Mouse (Mus musculus): ENCODE results near the gene P2rx7. TPM values are rescaled to one million over a fixed set of nuclear protein-coding genes. Genes with fewer than 3 reads are reported as not detected.

Gene P2rx7
- total and polyA plus RNA-seq, 2 experiments from 2014 or later = 3.6 to 7.3 TPM

- Histone ChIP-seq H3K27ac (ENCODE audit: low read depth, low read length) (no peak overlapping the region), H3K4me1 (ENCODE audit: insufficient read depth, low read length) (peaks cover 4% of the 10 kb centered on the region), H3K36me3 (ENCODE audit: insufficient read depth, low read length) (no peaks in the 10 kb centered on the region), H3K27me3 (ENCODE audit: insufficient read depth, low read length) (no peaks in the 10 kb centered on the region), H3K9me3 (ENCODE audit: low read length) (no peaks in the 10 kb centered on the region), H3K4me3 (ENCODE audit: low read depth, low read length) (no peak overlapping the region), H3K4me2 (ENCODE audit: low read depth, low read length, poor library complexity, severe bottlenecking) (no peak overlapping the region), H3K9ac (replicated peaks; ENCODE audit: low read length, poor library complexity, severe bottlenecking) (no peak overlapping the region)
- DNase-seq (ENCODE audit: low spot score) (no peak), ATAC-seq (ENCODE audit: low FRiP score) (no peak)
- no peak for TF ChIP-seq CTCF (IDR thresholded peaks at IDR 0.05)
- 80% methylated on average over 5 of the region's 5 CpGs for WGBS
Measured at GRCm38 (mm10) chr5:122617718-122618117, 26.0 kb upstream of the P2rx7 start.

- no peak for ATAC-seq (ENCODE audit: low FRiP score)
- WGBS = 84% methylated on average over 9 of the region's 9 CpGs
- Histone ChIP-seq H3K27me3 (ENCODE audit: insufficient read depth, low read length) (no peaks in the 10 kb centered on the region), H3K4me2 (ENCODE audit: low read depth, low read length, poor library complexity, severe bottlenecking) (no peak overlapping the region), H3K27ac (ENCODE audit: low read depth, low read length) (no peak overlapping the region), H3K36me3 (ENCODE audit: insufficient read depth, low read length) (no peaks in the 10 kb centered on the region), H3K9ac (replicated peaks; ENCODE audit: low read length, poor library complexity, severe bottlenecking) (no peak overlapping the region), H3K9me3 (ENCODE audit: low read length) (no peaks in the 10 kb centered on the region), H3K4me3 (ENCODE audit: low read depth, low read length) (no peak overlapping the region), H3K4me1 (ENCODE audit: insufficient read depth, low read length) (peaks cover 1% of the 10 kb centered on the region)
- DNase-seq (ENCODE audit: low spot score) = no peak
- no peak for TF ChIP-seq CTCF (IDR thresholded peaks at IDR 0.05)
Measured at GRCm38 (mm10) chr5:122619686-122620296, 23.9 kb upstream of the P2rx7 start.

- Histone ChIP-seq H3K36me3 (ENCODE audit: insufficient read depth, low read length) (no peaks in the 10 kb centered on the region), H3K4me3 (ENCODE audit: low read depth, low read length) (no peak overlapping the region), H3K9me3 (ENCODE audit: low read length) (no peaks in the 10 kb centered on the region), H3K27me3 (ENCODE audit: insufficient read depth, low read length) (no peaks in the 10 kb centered on the region), H3K4me1 (ENCODE audit: insufficient read depth, low read length) (no peaks in the 10 kb centered on the region), H3K4me2 (ENCODE audit: low read depth, low read length, poor library complexity, severe bottlenecking) (no peak overlapping the region), H3K9ac (replicated peaks; ENCODE audit: low read length, poor library complexity, severe bottlenecking) (no peak overlapping the region), H3K27ac (ENCODE audit: low read depth, low read length) (no peak overlapping the region)
- peak; percentile 69 for DNase-seq (ENCODE audit: low spot score)
- ATAC-seq (ENCODE audit: low FRiP score) = no peak
- TF ChIP-seq CTCF (IDR thresholded peaks at IDR 0.05) = no peak
- WGBS = 34% methylated on average over 7 of the region's 7 CpGs
Measured at GRCm38 (mm10) chr5:122621376-122621886, 22.3 kb upstream of the P2rx7 start.

- no peaks in the 10 kb centered on the region for H3K36me3 ChIP-seq (ENCODE audit: insufficient read depth, low read length)
- no peak overlapping the region for H3K9ac ChIP-seq (replicated peaks; ENCODE audit: low read length, poor library complexity, severe bottlenecking)
- H3K27ac ChIP-seq (ENCODE audit: low read depth, low read length) = no peak overlapping the region
- no peak for TF ChIP-seq CTCF (IDR thresholded peaks at IDR 0.05)
- ATAC-seq (ENCODE audit: low FRiP score) (no peak), DNase-seq (ENCODE audit: low spot score) (no peak)
- no peaks in the 10 kb centered on the region for H3K4me1 ChIP-seq (ENCODE audit: insufficient read depth, low read length)
- H3K4me2 ChIP-seq (ENCODE audit: low read depth, low read length, poor library complexity, severe bottlenecking) = no peak overlapping the region
- H3K27me3 ChIP-seq (ENCODE audit: insufficient read depth, low read length) = no peaks in the 10 kb centered on the region
- no peak overlapping the region for H3K4me3 ChIP-seq (ENCODE audit: low read depth, low read length)
- 89% methylated on average over 5 of the region's 5 CpGs for WGBS
- H3K9me3 ChIP-seq (ENCODE audit: low read length) = no peaks in the 10 kb centered on the region
Measured at GRCm38 (mm10) chr5:122622526-122622925, 21.2 kb upstream of the P2rx7 start.

- ATAC-seq (ENCODE audit: low FRiP score) (no peak), DNase-seq (ENCODE audit: low spot score) (no peak)
- 74% methylated on average over 9 of the region's 9 CpGs for WGBS
- Histone ChIP-seq H3K27me3 (ENCODE audit: insufficient read depth, low read length) (no peaks in the 10 kb centered on the region), H3K9me3 (ENCODE audit: low read length) (no peaks in the 10 kb centered on the region), H3K9ac (replicated peaks; ENCODE audit: low read length, poor library complexity, severe bottlenecking) (no peak overlapping the region), H3K36me3 (ENCODE audit: insufficient read depth, low read length) (no peaks in the 10 kb centered on the region), H3K4me1 (ENCODE audit: insufficient read depth, low read length) (no peaks in the 10 kb centered on the region), H3K4me3 (ENCODE audit: low read depth, low read length) (no peak overlapping the region), H3K4me2 (ENCODE audit: low read depth, low read length, poor library complexity, severe bottlenecking) (no peak overlapping the region), H3K27ac (ENCODE audit: low read depth, low read length) (no peak overlapping the region)
- no peak for TF ChIP-seq CTCF (IDR thresholded peaks at IDR 0.05)
Measured at GRCm38 (mm10) chr5:122623861-122624260, 19.9 kb upstream of the P2rx7 start.

GRCm38 (mm10) chr5:122624952-122625479 is 18.7 kb upstream of the P2rx7 start:
- H3K27ac ChIP-seq (ENCODE audit: low read depth, low read length) = no peak overlapping the region
- H3K4me2 ChIP-seq (ENCODE audit: low read depth, low read length, poor library complexity, severe bottlenecking) = no peak overlapping the region
- DNase-seq (ENCODE audit: low spot score) (no peak), ATAC-seq (ENCODE audit: low FRiP score) (no peak)
- H3K36me3 ChIP-seq (ENCODE audit: insufficient read depth, low read length) = no peaks in the 10 kb centered on the region
- TF ChIP-seq CTCF (IDR thresholded peaks at IDR 0.05) = no peak
- no peaks in the 10 kb centered on the region for H3K9me3 ChIP-seq (ENCODE audit: low read length)
- H3K4me1 ChIP-seq (ENCODE audit: insufficient read depth, low read length) = no peaks in the 10 kb centered on the region
- no peak overlapping the region for H3K4me3 ChIP-seq (ENCODE audit: low read depth, low read length)
- 85% methylated on average over 11 of the region's 11 CpGs for WGBS
- H3K27me3 ChIP-seq (ENCODE audit: insufficient read depth, low read length) = no peaks in the 10 kb centered on the region
- no peak overlapping the region for H3K9ac ChIP-seq (replicated peaks; ENCODE audit: low read length, poor library complexity, severe bottlenecking)

All from midbrain, postnatal 0 days (tissue).